Mouse (Mus musculus): ENCODE results near the gene Parpbp. TPM values are rescaled to one million over a fixed set of nuclear protein-coding genes. Genes with fewer than 3 reads are reported as not detected.
A peak's percentile ranks its signal among the peaks of the same experiment; 100 is the strongest.

Gene Parpbp
- polyA plus RNA-seq (2012), result 0.26 and 0.31 TPM in 2 replicates

DNA sequence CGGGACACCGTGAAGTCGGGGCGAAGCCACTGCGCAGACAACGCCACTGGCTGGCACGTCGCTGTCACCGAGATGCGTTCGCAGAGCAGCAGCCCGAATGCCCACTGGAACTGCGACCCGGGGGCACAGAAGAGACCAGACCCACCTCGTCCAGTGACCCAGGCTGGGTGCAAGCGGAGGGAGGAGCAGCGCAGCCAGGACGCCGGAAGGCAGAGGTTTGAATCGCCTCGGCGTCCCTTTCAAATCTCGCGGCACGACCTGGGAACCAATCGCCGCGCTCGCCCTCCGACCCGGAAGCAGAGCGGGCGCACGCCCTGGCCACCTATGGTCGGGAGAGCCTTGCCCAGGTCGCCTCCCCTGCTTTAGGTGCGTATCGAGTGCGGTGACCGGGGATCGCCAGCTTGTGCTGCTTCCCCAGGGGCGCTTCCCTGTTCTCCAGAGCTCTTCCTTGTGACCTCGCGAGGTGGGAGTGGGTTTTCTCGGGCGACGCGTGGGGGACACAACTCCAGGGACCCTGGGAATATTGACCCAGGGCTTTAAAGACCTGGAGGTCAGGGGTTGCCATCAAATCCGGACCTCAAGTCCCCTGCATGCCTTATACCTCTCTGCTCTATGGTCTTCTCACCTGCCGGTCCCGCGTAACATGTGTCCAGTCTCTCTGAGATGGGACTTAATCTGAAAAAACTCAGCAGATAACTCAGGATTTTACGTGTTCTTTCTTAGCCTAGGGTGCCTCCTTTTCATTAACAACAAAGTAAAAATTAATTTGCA is at the start of gene Parpbp, which contains the start of gene Nup37:
Gene Parpbp (minus strand): TSS at position 235 of the 771 bp plus-strand sequence.
Gene Nup37 (plus strand): TSS at position 286 of the 771 bp plus-strand sequence.
- Histone ChIP-seq H3K27me3 (ENCODE audit: control insufficient read depth) (no peaks in the 10 kb centered on the region), H3K36me3 (ENCODE audit: control insufficient read depth) (peaks cover 67% of the 10 kb centered on the region), H3K4me3 (replicated peaks) (peak within 1 kb of the TSS; percentile 91), H3K4me1 (ENCODE audit: control insufficient read depth) (peaks cover 32% of the 10 kb centered on the region), H3K9me3 (ENCODE audit: control insufficient read depth, low read length) (no peaks in the 10 kb centered on the region)
- TF ChIP-seq TAL1 (IDR thresholded peaks at IDR 0.05; ENCODE audit: low read length) (no peak), GATA1 (IDR thresholded peaks at IDR 0.05; ENCODE audit: low read length) (no peak)

DNA sequence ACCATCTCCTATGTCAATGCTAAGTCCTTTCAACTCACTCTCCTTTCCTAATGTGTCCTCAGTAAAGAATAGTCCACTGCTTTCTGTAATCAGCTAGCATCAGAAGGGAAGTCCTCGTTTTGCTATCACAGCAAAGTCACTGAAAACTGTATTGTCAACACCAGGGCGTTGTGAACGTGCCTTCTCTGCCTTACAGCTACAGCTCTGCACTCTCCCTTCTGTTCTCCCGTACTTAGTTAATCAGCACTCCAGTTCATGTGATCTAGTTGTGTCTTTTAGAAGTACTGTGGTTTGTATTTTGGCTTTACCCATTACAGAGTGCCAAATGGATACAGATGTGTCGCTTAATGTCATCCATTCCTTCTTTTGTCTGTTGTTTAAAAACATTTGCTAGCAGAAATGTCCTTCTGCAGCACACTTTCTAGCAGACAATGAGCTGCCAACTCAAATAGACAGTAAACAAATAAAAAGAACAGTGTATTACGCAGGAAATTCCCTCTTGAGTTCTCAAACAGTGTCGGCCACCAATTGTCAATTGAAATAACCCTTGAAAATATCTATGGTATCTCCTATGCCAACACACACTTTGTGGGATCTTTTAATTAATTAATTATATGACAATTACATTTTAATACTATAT is 20.8 kb upstream of the Parpbp start:
- Histone ChIP-seq H3K4me3 (replicated peaks) (no peak overlapping the region), H3K4me1 (ENCODE audit: control insufficient read depth) (no peaks in the 10 kb centered on the region), H3K36me3 (ENCODE audit: control insufficient read depth) (peaks cover 37% of the 10 kb centered on the region), H3K9me3 (ENCODE audit: control insufficient read depth, low read length) (no peaks in the 10 kb centered on the region; the same call in 1 of the 2 replicates), H3K27me3 (ENCODE audit: control insufficient read depth) (no peaks in the 10 kb centered on the region)
- no peak for TF ChIP-seq GATA1 (IDR thresholded peaks at IDR 0.05; ENCODE audit: low read length)
- TF ChIP-seq TAL1 (IDR thresholded peaks at IDR 0.05; ENCODE audit: low read length), result no peak

DNA sequence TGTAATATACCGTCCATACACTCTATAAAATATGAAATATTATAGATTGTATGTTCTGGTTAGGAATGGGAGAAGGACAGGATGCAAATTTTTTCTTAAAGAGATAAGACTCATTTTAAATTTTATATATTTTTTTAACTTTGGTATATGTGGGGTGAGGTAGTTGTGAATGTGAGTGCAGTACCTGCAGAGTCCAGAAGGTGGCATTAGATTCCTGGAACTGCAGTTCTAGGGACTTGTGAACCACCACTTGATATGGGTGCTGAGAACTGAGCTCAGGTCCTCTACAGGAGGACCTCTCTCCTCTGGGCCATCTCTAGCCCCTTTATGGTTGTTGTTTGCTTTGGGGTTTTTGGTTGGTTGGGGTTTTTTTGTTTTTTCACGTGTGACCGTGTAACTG is 19.4 kb upstream of the Parpbp start:
- Histone ChIP-seq H3K36me3 (ENCODE audit: control insufficient read depth) (peaks cover 38% of the 10 kb centered on the region), H3K27me3 (ENCODE audit: control insufficient read depth) (no peaks in the 10 kb centered on the region), H3K4me3 (replicated peaks) (no peak overlapping the region), H3K9me3 (ENCODE audit: control insufficient read depth, low read length) (no peaks in the 10 kb centered on the region; the same call in 1 of the 2 replicates), H3K4me1 (ENCODE audit: control insufficient read depth) (no peaks in the 10 kb centered on the region)
- TF ChIP-seq TAL1 (IDR thresholded peaks at IDR 0.05; ENCODE audit: low read length) (no peak), GATA1 (IDR thresholded peaks at IDR 0.05; ENCODE audit: low read length) (no peak)

DNA sequence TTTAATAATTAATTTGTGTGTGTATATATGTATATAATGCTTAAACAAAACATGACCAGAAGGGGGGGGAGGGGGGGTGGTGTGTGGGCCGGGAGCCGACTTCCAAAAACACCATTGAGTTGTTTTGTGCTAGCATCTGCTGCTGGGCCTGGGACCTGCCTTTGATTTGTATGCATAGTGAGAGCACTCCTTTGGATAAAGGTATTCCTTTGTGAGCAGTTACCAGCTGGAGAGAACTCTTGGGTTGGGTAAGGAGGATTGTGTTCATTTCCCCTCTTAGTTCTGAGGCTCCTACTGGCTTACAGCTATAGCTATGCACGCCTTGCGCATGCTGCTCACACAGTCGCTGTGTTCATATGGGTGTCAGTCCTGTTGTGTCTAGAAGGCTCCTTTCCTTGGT is 15.9 kb upstream of the Parpbp start:
- Histone ChIP-seq H3K36me3 (ENCODE audit: control insufficient read depth) (peaks cover 62% of the 10 kb centered on the region), H3K4me1 (ENCODE audit: control insufficient read depth) (no peaks in the 10 kb centered on the region), H3K4me3 (replicated peaks) (no peak overlapping the region), H3K27me3 (ENCODE audit: control insufficient read depth) (no peaks in the 10 kb centered on the region), H3K9me3 (ENCODE audit: control insufficient read depth, low read length) (no peaks in the 10 kb centered on the region; the same call in 1 of the 2 replicates)
- TF ChIP-seq TAL1 (IDR thresholded peaks at IDR 0.05; ENCODE audit: low read length), result no peak
- TF ChIP-seq GATA1 (IDR thresholded peaks at IDR 0.05; ENCODE audit: low read length), result no peak

DNA sequence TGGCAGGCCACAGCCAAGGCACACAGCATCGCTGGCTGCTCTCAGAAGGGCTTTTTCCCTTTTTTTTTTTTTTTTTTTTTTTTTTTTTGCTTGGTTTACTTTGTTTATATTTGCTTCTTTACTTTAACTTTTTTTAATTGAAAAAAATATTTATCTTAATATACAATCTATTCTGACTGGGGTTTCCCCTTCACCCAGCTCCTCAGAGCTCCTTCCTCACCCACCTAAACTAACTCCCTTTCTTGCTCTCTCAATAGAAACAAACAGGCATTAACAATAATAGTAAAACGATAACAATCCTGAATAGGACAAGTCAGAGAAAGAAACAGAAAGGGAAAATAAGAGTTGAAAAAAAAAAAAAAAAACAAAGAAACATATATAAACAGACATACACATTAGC is 15.4 kb upstream of the Parpbp start:
- Histone ChIP-seq H3K4me1 (ENCODE audit: control insufficient read depth) (no peaks in the 10 kb centered on the region), H3K4me3 (replicated peaks) (no peak overlapping the region), H3K27me3 (ENCODE audit: control insufficient read depth) (no peaks in the 10 kb centered on the region), H3K9me3 (ENCODE audit: control insufficient read depth, low read length) (no peaks in the 10 kb centered on the region; the same call in 1 of the 2 replicates), H3K36me3 (ENCODE audit: control insufficient read depth) (peaks cover 60% of the 10 kb centered on the region)
- TF ChIP-seq GATA1 (IDR thresholded peaks at IDR 0.05; ENCODE audit: low read length) (no peak), TAL1 (IDR thresholded peaks at IDR 0.05; ENCODE audit: low read length) (no peak)

DNA sequence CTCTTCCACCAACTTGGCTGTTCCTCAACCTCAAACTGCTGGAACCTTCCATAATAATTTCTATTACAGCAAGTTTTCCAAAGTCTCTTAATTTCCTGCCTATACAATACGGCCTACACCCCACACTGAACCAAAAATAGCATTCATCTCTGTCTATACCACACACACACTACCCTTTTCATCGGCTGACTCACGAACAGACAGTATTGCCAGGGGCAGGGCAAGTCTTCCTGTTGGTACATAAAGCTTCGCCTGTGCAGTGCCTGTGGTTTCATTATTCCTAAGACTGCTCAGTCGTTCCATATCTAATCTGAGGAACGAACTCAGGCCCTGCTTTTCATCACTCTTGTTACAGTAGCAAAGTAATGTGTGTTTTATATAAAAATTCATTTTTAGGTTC is 4.9 kb upstream of the Parpbp start:
- H3K4me3 ChIP-seq (replicated peaks), result no peak overlapping the region
- TF ChIP-seq TAL1 (IDR thresholded peaks at IDR 0.05; ENCODE audit: low read length), result no peak
- H3K36me3 ChIP-seq (ENCODE audit: control insufficient read depth), result peaks cover 72% of the 10 kb centered on the region

DNA sequence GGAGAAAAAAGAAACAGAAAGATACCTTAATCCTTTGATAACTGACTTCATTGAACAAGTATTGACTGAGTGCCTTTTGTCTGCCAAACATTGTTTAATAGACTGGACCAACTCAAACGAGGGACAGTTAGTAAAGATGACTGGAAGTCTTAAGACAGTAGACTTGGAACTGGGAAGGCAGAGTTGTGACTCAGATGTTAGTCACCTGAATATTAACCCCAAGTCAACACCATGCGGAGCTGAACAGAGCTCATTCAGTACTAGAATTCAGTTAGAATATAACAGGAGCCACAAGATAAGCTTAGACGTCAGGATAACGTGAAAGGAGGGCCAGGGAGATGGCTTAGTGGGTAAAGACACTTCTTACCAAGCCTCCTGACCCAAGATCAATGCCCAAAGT is 3.6 kb upstream of the Parpbp start:
- H3K27me3 ChIP-seq (ENCODE audit: control insufficient read depth), result no peaks in the 10 kb centered on the region
- H3K36me3 ChIP-seq (ENCODE audit: control insufficient read depth), result peaks cover 67% of the 10 kb centered on the region
- no peaks in the 10 kb centered on the region for H3K9me3 ChIP-seq (ENCODE audit: control insufficient read depth, low read length)
- TF ChIP-seq GATA1 (IDR thresholded peaks at IDR 0.05; ENCODE audit: low read length) (no peak), TAL1 (IDR thresholded peaks at IDR 0.05; ENCODE audit: low read length) (no peak)
- peaks cover 15% of the 10 kb centered on the region for H3K4me1 ChIP-seq (ENCODE audit: control insufficient read depth)
- H3K4me3 ChIP-seq (replicated peaks), result no peak overlapping the region

More for the DNA sequence above, 4.9 kb upstream of the Parpbp start:
- H3K9me3 ChIP-seq (ENCODE audit: control insufficient read depth, low read length), result no peaks in the 10 kb centered on the region
- peaks cover 7% of the 10 kb centered on the region for H3K4me1 ChIP-seq (ENCODE audit: control insufficient read depth)
- no peaks in the 10 kb centered on the region for H3K27me3 ChIP-seq (ENCODE audit: control insufficient read depth)

DNA sequence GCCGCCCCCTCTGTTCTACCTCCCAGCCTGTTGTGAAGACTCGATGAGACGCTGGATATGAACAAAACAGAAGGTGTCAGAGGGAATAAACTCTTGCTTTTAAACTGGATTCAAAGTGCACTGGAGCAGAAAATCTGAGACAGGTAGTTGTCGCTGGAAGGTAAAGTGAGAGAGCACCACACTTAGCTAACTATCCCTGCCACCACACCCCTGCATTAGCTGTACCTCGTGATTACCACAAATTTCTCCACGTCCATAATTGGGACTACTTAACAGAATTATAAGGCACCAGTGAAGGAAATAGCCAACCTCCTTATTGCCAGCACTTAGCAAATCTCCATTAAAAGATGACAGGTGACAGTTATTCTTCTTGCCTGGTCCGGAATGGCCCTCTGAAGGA is 554 bp downstream of the Parpbp start:
- Histone ChIP-seq H3K4me1 (ENCODE audit: control insufficient read depth) (peaks cover 32% of the 10 kb centered on the region), H3K36me3 (ENCODE audit: control insufficient read depth) (peaks cover 63% of the 10 kb centered on the region), H3K9me3 (ENCODE audit: control insufficient read depth, low read length) (no peaks in the 10 kb centered on the region), H3K4me3 (replicated peaks) (peak overlapping the region; percentile 91), H3K27me3 (ENCODE audit: control insufficient read depth) (no peaks in the 10 kb centered on the region)
- TF ChIP-seq TAL1 (IDR thresholded peaks at IDR 0.05; ENCODE audit: low read length), result no peak
- no peak for TF ChIP-seq GATA1 (IDR thresholded peaks at IDR 0.05; ENCODE audit: low read length)

DNA sequence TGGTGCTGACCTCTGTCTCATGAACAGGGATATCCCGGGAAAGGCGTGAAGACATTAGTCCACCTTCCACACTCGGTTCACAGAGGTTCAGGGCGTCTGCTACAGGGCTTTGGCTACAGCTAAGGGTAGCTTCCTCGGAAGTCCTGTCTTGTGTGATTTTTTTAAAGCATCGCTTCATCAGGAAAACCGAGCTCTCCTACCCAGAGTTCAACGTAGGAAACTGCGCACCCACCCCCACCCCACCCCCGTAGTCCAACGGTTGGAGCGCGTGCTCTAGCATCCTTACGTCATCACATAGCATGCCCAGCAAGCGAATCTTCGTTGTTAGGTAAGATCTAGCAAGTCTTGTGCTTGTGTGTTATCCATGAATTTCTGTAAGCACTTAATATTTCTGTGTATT is 11.1 kb downstream of the Parpbp start:
- no peak for TF ChIP-seq TAL1 (IDR thresholded peaks at IDR 0.05; ENCODE audit: low read length)
- TF ChIP-seq GATA1 (IDR thresholded peaks at IDR 0.05; ENCODE audit: low read length), result no peak
- no peaks in the 10 kb centered on the region for H3K9me3 ChIP-seq (ENCODE audit: control insufficient read depth, low read length)
- H3K4me3 ChIP-seq (replicated peaks), result no peak overlapping the region
- no peaks in the 10 kb centered on the region for H3K27me3 ChIP-seq (ENCODE audit: control insufficient read depth)
- no peaks in the 10 kb centered on the region for H3K4me1 ChIP-seq (ENCODE audit: control insufficient read depth)
- peaks cover 56% of the 10 kb centered on the region for H3K36me3 ChIP-seq (ENCODE audit: control insufficient read depth)
